ENCODE assay signal across 26 mouse cellular contexts in the genomic region with DNA sequence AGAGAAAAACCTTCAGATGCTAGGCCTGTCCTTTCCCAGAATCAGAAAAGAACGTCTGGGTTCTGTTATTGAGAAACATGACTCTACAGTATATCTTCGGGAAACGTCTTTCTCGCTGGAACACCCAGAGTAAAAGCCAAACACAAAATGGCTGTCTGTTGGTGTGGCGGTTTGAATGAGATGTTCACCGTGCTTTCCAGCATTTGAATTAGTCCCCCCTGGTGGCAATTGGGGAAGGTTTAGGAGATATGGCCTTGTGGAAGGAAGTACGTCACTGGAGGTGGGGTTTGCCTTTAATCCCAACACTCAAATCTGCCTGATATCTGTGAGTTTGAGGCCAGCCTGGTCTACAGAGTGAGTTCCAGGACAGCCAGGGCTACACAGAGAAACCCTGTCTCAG. TPM values are rescaled to one million over a fixed set of nuclear protein-coding genes. Genes with fewer than 3 reads are reported as not detected.
DNase-seq lines count a peak whose midpoint lies in the region; ATAC-seq lines count a peak whose summit lies in the region.
"Had no signal": no experiment of that assay in that cellular context is flagged by ENCODE, and none has a peak within 500 bp of the region (broad histone marks: within the 10 kb centered on the region; RNA-seq: fewer than 3 reads in every experiment).

No protein-coding gene starts in this region.

- peak; percentile 59 for DNase-seq in ES-CJ7 (ENCODE audit: low read depth, low spot score)
- DNase-seq in R1 (ENCODE audit: low read depth, low spot score) = peak; percentile 75
- peak; percentile 46 for DNase-seq in ZHBTc4 (ENCODE audit: low read depth, low spot score)
- DNase-seq in spleen, postnatal 14 days (ENCODE audit: low spot score in 2 of 2) = no peak
- no peak for DNase-seq in lung, postnatal 10 days
- DNase-seq: adrenal gland, adult 2 months; adrenal gland, adult 8-10 months; adrenal gland, postnatal 10 days; adrenal gland, postnatal 14 days; adrenal gland, postnatal 25 days; adrenal gland, postnatal 36 days; B cell, adult 2 months; cerebellum, adult 11 months; cerebellum, adult 11-12 months; cerebellum, adult 18-20 months; cerebellum, adult 2 months; cerebellum, adult 8-10 months; cerebellum, adult 9-10 months had no signal

- ATAC-seq in megakaryocyte, adult 5-6 weeks (ENCODE audit: poor library complexity, severe bottlenecking) = no peak
- ATAC-seq: activated CD4-positive, CD25-positive, alpha-beta regulatory T cell, adult 4 months; CD4-positive, CD25-positive, alpha-beta regulatory T cell, adult 4 months; Patski had no signal

RNA-seq across cellular contexts. Expression of a gene that starts 27.0 kb away (rescaled TPM):
- total RNA-seq in megakaryocyte, adult 5-6 weeks (2015) = 0.13 and 0.59 TPM in 2 replicates
- 0.59 TPM in 1 of 2 replicates, not detected in the other for total RNA-seq in megakaryocyte, adult 5-6 weeks (2017)
- total RNA-seq: MEL had no signal

RNA-seq across cellular contexts. Expression of a gene that starts 27.8 kb away (rescaled TPM):
- total RNA-seq in megakaryocyte, adult 5-6 weeks (2015) = not detected in 2 replicates
- not detected in 2 replicates for total RNA-seq in megakaryocyte, adult 5-6 weeks (2017)
- total RNA-seq: adrenal gland, adult 18-20 months; adrenal gland, adult 2 months; adrenal gland, adult 8-10 months; adrenal gland, postnatal 10 days; adrenal gland, postnatal 14 days; adrenal gland, postnatal 25 days; adrenal gland, postnatal 36 days; adrenal gland, postnatal 4 days; ES-E14; MEL had no signal

Comparison
In these comparisons a context has a peak if more than half of its experiments do, and no peak if none do; other contexts are left out.
1. DNase-seq: peak in ES-CJ7 (single experiment), R1 (single experiment) and ZHBTc4 (single experiment); none in spleen, postnatal 14 days (0 of 2) and lung, postnatal 10 days (single experiment).